Mouse (Mus musculus): Measurements from ENCODE around the gene Gfi1.

Gene Gfi1

DNA sequence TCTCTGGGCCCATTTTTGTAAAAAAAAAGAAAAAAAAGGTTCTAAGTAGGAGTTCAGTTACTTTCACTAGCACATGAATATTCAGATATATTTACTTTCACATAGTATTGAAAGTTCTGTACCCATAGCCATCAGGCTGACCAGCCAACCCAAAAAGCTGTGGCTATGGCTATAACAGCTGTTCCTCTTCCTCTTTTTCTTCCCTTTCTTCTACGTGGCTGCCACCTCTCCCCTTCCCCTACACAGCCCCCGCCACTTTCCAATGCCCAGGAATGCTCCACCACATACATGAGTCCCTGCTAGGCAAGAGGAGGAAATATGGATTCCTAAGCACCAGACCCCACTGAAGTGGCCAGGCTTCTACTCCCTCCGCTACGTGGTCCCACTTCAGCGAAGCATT, 44.5 kb downstream of the Gfi1 start:
- CTCF ChIA-PET: no interaction called here

DNA sequence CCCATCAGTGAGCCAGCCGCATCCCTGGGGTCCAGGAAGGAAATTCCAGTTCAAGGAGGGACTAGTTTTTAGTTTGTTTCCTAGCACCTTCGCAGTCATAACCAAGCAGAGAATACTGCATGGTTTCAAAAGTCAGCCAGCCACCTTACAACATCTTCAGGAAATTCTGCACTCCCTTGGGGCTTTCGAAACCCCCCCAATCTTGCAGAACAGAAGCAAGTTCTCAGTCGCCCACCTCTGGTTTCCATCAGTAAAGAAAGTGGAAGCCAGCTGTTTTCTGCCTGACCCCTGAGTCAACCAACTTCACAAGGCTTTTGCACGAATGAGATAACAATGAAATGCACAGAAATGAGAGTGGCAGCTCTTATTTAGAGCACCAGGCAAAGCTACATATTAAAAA, 47.4 kb downstream of the Gfi1 start:
- CTCF ChIA-PET: interaction anchor here (0.6 kb wide), 1 partner anchor 8 kb away, joined by 3 read pairs; no protein-coding TSS in a partner anchor
